Mouse (Mus musculus): ENCODE results near the gene C77080. TPM values are rescaled to one million over a fixed set of nuclear protein-coding genes. Genes with fewer than 3 reads are reported as not detected.
"Not testable (repeated sequence)": the region's sequence is repeated elsewhere in the genome, so short reads cannot be mapped to it uniquely, and the experiment has no call there.

C77080 gene
- total RNA-seq, 2 experiments from 2014 or later, result 3.3 to 6.1 TPM

- intact Hi-C loops (cut with DNase I), result no loop called here
- no peak for DNase-seq (ENCODE audit: low spot score)
Observed at GRCm38 (mm10) chr4:129222019-129222925, 38.9 kb downstream of the C77080 start.

- intact Hi-C loops (cut with DNase I), result no loop called here
- no peak for DNase-seq (ENCODE audit: low spot score)
Observed at GRCm38 (mm10) chr4:129221097-129222010, 39.9 kb downstream of the C77080 start.

GRCm38 (mm10) chr4:129220376-129221089 lies 40.7 kb downstream of the C77080 start:
- intact Hi-C loops (cut with DNase I), result no loop called here
- DNase-seq (ENCODE audit: low spot score), result no peak

DNA sequence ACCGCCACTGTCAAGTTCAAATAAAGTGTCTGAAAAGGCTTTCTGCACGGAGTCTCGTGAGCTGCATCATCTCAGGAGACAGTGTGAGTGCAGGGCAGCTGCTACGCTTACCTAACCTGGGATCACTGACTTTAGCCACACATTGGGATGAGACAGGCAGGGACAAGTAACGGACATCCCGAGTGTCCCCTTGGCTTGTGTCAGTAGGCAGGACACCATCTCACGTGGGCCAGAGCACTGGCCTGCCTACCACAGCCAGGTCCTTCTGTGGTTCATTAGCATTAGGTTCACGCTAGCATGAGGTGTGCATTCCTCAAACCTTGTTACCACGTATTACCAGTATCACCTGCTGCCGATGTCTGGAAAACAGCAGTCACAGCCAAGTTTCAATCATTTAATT lies 42.0 kb downstream of the C77080 start:
- no peak for DNase-seq (ENCODE audit: low spot score)
- intact Hi-C loops (cut with DNase I), result no loop called here

DNA sequence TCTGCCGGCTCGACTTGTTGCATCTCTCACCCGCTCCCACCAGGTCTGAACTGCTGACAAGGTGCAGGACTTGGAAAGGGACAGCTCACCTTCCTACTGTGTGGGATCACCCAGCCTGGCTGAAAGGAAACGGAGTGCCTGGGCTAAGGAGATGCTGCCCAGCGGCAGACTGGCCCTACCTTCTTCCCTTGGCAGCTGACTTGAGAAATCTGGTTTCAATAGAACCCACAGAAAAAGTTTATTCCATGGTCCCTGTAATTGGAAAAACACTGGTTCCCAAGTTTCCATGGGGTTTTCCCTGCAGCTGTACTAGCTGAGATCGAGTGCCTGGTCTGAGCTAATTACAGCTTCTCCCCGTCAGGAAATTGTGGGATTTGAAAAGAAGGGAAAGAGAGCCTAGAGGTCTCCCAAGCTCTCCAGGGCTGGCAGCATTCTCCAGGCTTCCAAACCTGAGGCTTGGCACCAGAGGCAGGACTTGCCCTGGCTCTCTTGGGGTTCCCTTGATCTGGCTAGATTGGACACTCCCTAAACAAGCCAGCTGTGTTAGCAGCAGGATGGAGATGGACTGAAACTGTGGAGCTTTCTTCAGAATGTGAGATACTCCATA lies 42.5 kb downstream of the C77080 start:
- intact Hi-C loops (cut with DNase I), result no loop called here
- DNase-seq (ENCODE audit: low spot score), result no peak

DNA sequence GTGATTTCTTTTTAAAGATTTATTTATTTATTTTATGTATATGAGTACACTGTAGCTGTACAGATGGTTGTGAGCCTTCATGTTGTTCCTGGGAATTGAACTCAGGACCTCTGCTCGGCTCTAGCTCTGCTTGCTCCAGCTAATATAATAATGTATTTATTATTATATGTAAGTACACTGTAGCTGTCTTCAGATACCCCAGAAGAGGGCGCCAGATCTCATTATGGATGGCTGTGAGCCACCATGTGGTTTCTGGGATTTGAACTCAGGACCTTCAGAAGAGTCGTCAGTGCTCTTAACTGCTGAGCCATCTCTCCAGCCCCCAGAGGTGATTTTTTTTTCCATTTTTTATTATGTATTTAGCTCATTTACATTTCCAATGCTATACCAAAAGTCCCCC lies 48.7 kb downstream of the C77080 start:
- not testable (repeated sequence) for DNase-seq (ENCODE audit: low spot score)
- intact Hi-C loops (cut with DNase I), result loop anchor here (5.0 kb wide), 1 partner anchor 245 kb away; no protein-coding TSS in a partner anchor

DNA sequence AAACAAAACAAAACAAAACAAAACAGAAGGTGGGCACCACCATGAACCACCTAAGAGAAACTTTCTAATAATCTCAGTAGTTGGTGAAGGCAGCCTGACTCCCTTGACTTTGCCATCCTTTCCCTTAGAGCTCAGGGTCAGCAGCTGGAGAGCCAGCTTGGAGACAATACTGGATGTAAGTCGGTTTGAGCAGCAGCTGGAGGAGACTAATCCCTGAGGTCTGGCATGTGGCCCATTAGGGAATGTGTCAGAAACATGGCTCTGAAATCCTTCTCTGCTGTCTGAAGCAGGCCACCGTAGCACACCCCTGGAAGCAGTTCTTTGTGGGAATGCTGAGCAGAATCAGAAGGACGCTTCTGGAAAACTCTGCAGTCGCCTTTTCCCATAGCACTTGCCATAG lies 49.7 kb downstream of the C77080 start:
- intact Hi-C loops (cut with DNase I), result loop anchor here (2.0 to 5.0 kb wide), 2 partner anchors 65 to 246 kb away; no protein-coding TSS in a partner anchor
- no peak for DNase-seq (ENCODE audit: low spot score)

DNA sequence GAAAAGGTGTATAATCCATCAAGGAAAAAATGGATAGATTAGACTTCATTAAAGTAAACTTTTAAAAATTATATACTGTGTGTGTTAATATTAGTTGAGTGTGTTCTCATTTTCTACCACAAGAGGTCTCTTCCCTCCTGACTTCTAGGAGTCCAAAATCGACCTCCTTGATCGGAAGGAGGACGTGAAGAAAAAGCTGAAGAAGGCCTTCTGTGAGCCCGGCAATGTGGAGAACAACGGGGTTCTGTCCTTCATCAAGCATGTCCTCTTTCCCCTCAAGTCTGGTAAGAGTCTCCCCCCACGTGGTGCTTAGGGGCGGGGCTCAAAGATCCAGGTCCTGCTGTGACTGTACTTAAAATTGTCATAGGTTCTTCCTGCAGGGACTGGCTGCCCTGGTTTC lies 51.7 kb downstream of the C77080 start:
- DNase-seq (ENCODE audit: low spot score), result no peak
- intact Hi-C loops (cut with DNase I), result no loop called here

GRCm38 (mm10) chr4:129206792-129207191 lies 54.4 kb downstream of the C77080 start:
- intact Hi-C loops (cut with DNase I), result no loop called here

DNA sequence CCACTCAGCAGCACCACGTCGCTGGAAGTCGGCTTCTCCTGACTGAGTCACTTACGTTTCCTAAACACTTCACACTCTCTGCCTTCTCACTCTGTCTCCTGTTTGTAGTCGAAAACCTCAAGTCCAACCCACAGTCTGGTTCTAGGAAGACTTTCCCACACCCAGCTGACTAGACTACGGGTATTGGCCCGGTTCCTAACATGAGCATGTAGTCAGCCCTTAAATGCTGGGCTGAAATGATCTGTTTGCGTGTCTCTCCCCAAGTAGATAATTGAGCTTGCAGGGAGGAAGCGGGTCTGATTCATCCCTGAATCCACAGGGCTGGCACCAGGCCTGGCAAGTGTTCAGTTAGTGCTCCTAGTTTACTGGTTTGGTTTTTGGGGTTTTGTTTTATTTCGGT lies 56.5 kb downstream of the C77080 start:
- intact Hi-C loops (cut with DNase I), result no loop called here

More at GRCm38 (mm10) chr4:129206792-129207191, 54.4 kb downstream of the C77080 start:
- DNase-seq (ENCODE audit: low spot score), result no peak

DNA sequence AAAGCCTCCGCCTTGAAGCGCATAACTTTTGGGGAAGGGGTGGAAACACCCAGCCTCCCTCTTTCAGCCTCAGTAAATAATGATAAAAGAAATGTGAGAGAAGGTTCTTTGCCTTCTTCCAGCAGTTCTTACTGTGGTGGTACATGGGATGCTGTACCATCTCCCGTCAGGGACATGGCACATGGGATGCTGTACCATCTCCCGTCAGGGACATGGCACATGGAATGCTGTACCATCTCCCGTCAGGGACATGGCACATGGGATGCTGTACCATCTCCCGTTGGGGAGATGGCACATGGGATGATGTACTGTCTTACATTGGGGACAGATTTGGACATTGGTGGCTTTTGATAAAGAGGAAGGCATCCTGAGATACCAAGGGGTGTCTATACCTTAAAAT lies 63.7 kb downstream of the C77080 start:
- intact Hi-C loops (cut with DNase I), result no loop called here
- DNase-seq (ENCODE audit: low spot score), result no peak

More for the DNA sequence above, 56.5 kb downstream of the C77080 start:
- no peak for DNase-seq (ENCODE audit: low spot score)

- intact Hi-C loops (cut with DNase I), result loop anchor here (5.0 kb wide), 2 partner anchors 138 to 263 kb away; no protein-coding TSS in a partner anchor
- DNase-seq (ENCODE audit: low spot score), result no peak
Observed at GRCm38 (mm10) chr4:129194280-129194679, 66.9 kb downstream of the C77080 start.

GRCm38 (mm10) chr4:129191691-129192090 lies 69.5 kb downstream of the C77080 start:
- no peak for DNase-seq (ENCODE audit: low spot score)
- intact Hi-C loops (cut with DNase I), result loop anchor here (5.0 kb wide), 2 partner anchors 141 to 266 kb away; no protein-coding TSS in a partner anchor

DNA sequence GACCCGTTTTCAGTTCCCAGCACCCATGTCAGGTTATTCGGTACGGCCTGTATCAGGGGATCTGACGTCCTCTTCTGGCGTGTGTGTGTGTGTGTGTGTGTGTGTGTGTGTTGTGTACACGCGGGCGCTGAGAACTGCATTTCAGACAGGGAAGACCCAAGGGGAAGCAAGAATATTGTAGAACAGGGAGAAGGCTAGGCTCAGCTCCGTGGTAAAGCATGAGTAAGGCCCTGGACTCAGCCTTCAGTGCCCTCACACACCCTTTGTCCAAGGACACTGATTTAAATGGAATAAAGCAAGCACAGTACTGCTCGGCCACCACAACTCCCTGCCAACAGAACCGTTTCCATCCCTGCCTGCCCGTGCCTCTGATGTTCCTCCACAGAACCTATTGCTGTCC lies 70.7 kb downstream of the C77080 start:
- no peak for DNase-seq (ENCODE audit: low spot score)
- intact Hi-C loops (cut with DNase I), result loop anchor here (5.0 kb wide), 2 partner anchors 142 to 267 kb away; no protein-coding TSS in a partner anchor

- intact Hi-C loops (cut with DNase I), result loop anchor here (5.0 kb wide), 2 partner anchors 142 to 267 kb away; no protein-coding TSS in a partner anchor
- DNase-seq (ENCODE audit: low spot score), result peak; percentile 95
Observed at GRCm38 (mm10) chr4:129189542-129190519, 71.4 kb downstream of the C77080 start, which contains the start of the genes S100pbp and Yars. Gene S100pbp (minus strand): TSS chr4:129189727. Gene Yars (plus strand): TSS chr4:129189760.

- intact Hi-C loops (cut with DNase I), result no loop called here
- peak; percentile 33 for DNase-seq (ENCODE audit: low spot score)
Observed at GRCm38 (mm10) chr4:129188803-129189541, 72.2 kb downstream of the C77080 start.

DNA sequence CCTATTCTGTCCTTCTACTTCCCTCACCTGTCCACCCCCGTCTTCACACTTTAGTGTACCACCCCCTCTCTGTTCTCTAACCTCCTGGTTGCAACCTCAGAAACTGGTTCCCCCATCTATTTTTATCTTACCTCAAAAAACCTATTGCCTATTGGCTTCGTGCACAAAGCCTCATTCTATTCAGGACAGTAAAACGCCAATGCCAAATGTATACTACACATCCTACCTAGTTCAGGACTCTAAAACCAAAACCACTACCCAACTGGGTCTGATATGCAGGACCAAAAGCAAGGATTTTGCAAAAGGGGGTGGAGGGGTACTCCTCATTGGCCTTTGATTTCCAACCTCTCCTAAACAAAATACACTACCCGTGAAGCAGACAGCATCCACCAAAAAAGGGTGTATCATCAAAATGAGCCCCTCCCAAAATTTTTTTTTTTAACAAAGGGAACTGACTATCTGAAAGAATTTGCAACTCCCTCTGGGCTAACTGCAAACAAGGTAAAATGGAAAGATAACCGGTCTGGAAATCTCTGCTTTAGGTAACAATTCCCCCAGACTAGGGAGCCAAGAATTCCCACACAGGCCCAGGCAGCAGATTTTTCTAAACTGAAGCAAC lies 73.1 kb downstream of the C77080 start:
- intact Hi-C loops (cut with DNase I), result no loop called here
- no peak for DNase-seq (ENCODE audit: low spot score)
